Mouse (Mus musculus): ENCODE results near the gene Dync1i1. TPM values are rescaled to one million over a fixed set of nuclear protein-coding genes. Genes with fewer than 3 reads are reported as not detected.

Gene Dync1i1
- polyA plus RNA-seq, 1 experiment, result 0.25 TPM

- no peak for DNase-seq (ENCODE audit: low spot score)
Measured at GRCm38 (mm10) chr6:5770283-5770682, 44.8 kb downstream of the Dync1i1 start.

- no peak for DNase-seq (ENCODE audit: low spot score)
Measured at GRCm38 (mm10) chr6:5775461-5775860, 50.0 kb downstream of the Dync1i1 start.

- no peak for DNase-seq (ENCODE audit: low spot score)
Measured at GRCm38 (mm10) chr6:5781752-5782151, 56.3 kb downstream of the Dync1i1 start.

GRCm38 (mm10) chr6:5783830-5784229 lies 58.4 kb downstream of the Dync1i1 start:
- no peak for DNase-seq (ENCODE audit: low spot score)

- no peak for DNase-seq (ENCODE audit: low spot score)
Measured at GRCm38 (mm10) chr6:5790607-5791006, 65.2 kb downstream of the Dync1i1 start.

GRCm38 (mm10) chr6:5794106-5794753 lies 68.8 kb downstream of the Dync1i1 start:
- no peak for DNase-seq (ENCODE audit: low spot score)

GRCm38 (mm10) chr6:5795314-5795713 lies 69.9 kb downstream of the Dync1i1 start:
- DNase-seq (ENCODE audit: low spot score), result no peak

GRCm38 (mm10) chr6:5802124-5802839 lies 76.8 kb downstream of the Dync1i1 start:
- no peak for DNase-seq (ENCODE audit: low spot score)

- DNase-seq (ENCODE audit: low spot score), result no peak
Measured at GRCm38 (mm10) chr6:5802840-5803491, 77.5 kb downstream of the Dync1i1 start.

GRCm38 (mm10) chr6:5808008-5808421 lies 82.6 kb downstream of the Dync1i1 start:
- no peak for DNase-seq (ENCODE audit: low spot score)

GRCm38 (mm10) chr6:5812076-5812475 lies 86.6 kb downstream of the Dync1i1 start:
- DNase-seq (ENCODE audit: low spot score), result no peak

- no peak for DNase-seq (ENCODE audit: low spot score)
Measured at GRCm38 (mm10) chr6:5819674-5820073, 94.2 kb downstream of the Dync1i1 start.

GRCm38 (mm10) chr6:5825461-5825860 lies 100.0 kb downstream of the Dync1i1 start:
- DNase-seq (ENCODE audit: low spot score), result no peak

GRCm38 (mm10) chr6:5827064-5827463 lies 101.6 kb downstream of the Dync1i1 start:
- no peak for DNase-seq (ENCODE audit: low spot score)

GRCm38 (mm10) chr6:5828409-5828974 lies 103.1 kb downstream of the Dync1i1 start:
- no peak for DNase-seq (ENCODE audit: low spot score)

GRCm38 (mm10) chr6:5829148-5829547 lies 103.7 kb downstream of the Dync1i1 start:
- DNase-seq (ENCODE audit: low spot score), result no peak

- DNase-seq (ENCODE audit: low spot score), result no peak
Measured at GRCm38 (mm10) chr6:5830717-5831116, 105.3 kb downstream of the Dync1i1 start.

GRCm38 (mm10) chr6:5831233-5831632 lies 105.8 kb downstream of the Dync1i1 start:
- DNase-seq (ENCODE audit: low spot score), result no peak

- no peak for DNase-seq (ENCODE audit: low spot score)
Measured at GRCm38 (mm10) chr6:5832838-5833237, 107.4 kb downstream of the Dync1i1 start.

GRCm38 (mm10) chr6:5842466-5842865 lies 117.0 kb downstream of the Dync1i1 start:
- DNase-seq (ENCODE audit: low spot score), result no peak

- DNase-seq (ENCODE audit: low spot score), result no peak
Measured at GRCm38 (mm10) chr6:5846154-5846553, 120.7 kb downstream of the Dync1i1 start.

GRCm38 (mm10) chr6:5854048-5854836 lies 128.8 kb downstream of the Dync1i1 start:
- DNase-seq (ENCODE audit: low spot score), result no peak
